Mouse (Mus musculus) embryonic facial prominence, embryonic 10.5 days (tissue): ENCODE measurements around the gene Tubg1. TPM values are rescaled to one million over a fixed set of nuclear protein-coding genes. Genes with fewer than 3 reads are reported as not detected.

Experiments
- DNase-seq: peaks from one replicate; pipeline ENCODE4 v3.0.0-alpha.2; 2017; ENCODE audit warnings: low spot score
- H3K27ac ChIP-seq: fragments of 300-500 bp; sonication (generic); replicated peaks from 2 replicates; pipeline ENCODE4 v1.5.1; 2016; ENCODE audit warnings: mild to moderate bottlenecking
- H3K27me3 ChIP-seq: fragments of 300-500 bp; sonication (generic); replicated peaks from 2 replicates; pipeline ENCODE4 v1.6.1; 2016; ENCODE audit warnings: low read depth, mild to moderate bottlenecking; ENCODE audit not compliant: poor library complexity, severe bottlenecking
- H3K36me3 ChIP-seq: fragments of 300-500 bp; sonication (generic); replicated peaks from 2 replicates; pipeline ENCODE4 v1.6.1; 2016; ENCODE audit warnings: mild to moderate bottlenecking, moderate library complexity
- H3K4me1 ChIP-seq: fragments of 300-500 bp; sonication (generic); 2 replicates; pipeline ENCODE4 v1.6.1; 2016
- H3K4me3 ChIP-seq: fragments of 300-500 bp; sonication (generic); 2 replicates; pipeline ENCODE4 v1.5.1; 2016; ENCODE audit warnings: mild to moderate bottlenecking, moderate library complexity
- H3K9me3 ChIP-seq: fragments of 300-500 bp; sonication (generic); 2 replicates; pipeline ENCODE4 v1.6.1; 2016; ENCODE audit warnings: mild to moderate bottlenecking
- WGBS: fragments of 180-500 bp; shearing (Covaris S2); methylation state at CpG from one replicate; pipeline ENCODE4 v1.1.7; 2016; 5-methylcytosine and 5-hydroxymethylcytosine counted together
- polyA plus RNA-seq: library from polyadenylated mRNA; unstranded; fragments of >200 nt; fragmentation: Nextera tagmentation; extraction: Ambion mirVana; gene quantifications from 2 replicates; pipeline ENCODE4 v1.2.1, GENCODE M21; 2016

Gene Tubg1
- polyA plus RNA-seq, 1 experiment from 2014 or later, result 135 TPM

DNA sequence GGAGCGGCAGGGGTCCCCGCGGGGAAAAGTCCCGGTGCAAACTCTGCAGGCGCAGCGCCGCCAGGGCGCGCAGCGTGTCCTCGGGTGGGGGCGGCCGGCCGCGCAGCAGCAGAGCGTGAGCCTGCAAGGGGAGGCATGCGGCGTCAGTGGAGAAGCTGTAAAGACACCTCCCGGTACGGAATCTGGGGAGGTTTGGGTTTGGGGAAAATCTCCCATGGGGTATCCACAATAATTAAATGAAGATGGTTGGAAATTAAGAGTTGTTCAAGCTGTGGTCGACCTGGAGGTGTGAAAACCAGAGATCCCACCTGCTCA is 44.6 kb downstream of the Tubg1 start:
- 2% methylated on average over 21 of the region's 21 CpGs for WGBS
- H3K36me3 ChIP-seq, result peaks cover 23% of the 10 kb centered on the region

DNA sequence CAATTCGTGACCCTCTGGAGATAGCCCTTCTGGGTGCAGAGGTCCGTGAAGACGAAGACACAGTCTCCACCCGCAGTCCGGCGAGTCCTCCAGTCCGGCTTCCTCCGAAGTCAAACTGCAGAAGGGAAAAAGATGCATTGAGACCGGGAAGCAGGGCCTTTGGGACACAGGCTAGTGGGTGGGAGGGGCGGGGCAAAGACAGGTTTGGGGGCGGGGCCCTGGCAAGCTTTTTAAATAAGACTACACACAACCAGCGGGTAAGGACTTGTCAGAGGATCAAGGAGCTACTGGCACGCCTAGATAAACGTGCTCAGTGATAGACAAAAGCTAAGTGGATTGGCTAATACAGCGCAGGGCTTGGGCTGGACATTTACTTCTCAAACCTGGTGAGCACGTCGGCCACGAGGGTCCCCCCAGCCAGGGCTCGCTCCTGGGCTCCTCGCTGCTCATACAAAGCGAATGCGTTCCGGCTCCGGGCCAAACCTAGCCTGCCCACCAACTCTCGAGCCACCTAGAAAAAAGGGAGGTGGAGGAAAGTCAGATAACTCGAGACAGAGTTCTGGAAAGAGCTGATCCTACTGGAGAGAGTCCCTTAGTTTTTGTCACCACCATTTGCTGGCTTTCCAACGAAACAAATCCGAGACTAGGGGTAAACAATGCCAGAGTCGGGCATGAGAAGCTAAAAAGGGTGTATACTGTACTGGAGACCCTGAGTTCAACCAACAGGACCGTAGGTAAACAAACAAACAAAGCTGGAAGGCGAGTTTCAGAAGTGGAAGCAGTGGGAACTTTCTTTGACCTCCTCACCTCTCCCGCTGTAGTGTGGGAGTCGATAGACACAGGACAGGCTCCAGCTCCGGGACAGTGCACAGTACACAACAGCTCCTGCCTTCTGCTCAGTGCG is 45.2 kb downstream of the Tubg1 start:
- Histone ChIP-seq H3K9me3 (no peaks in the 10 kb centered on the region), H3K4me3 (peak overlapping the region; percentile 54), H3K27ac (no peak overlapping the region), H3K4me1 (peaks cover 50% of the 10 kb centered on the region), H3K36me3 (peaks cover 23% of the 10 kb centered on the region), H3K27me3 (peaks cover 98% of the 10 kb centered on the region)
- DNase-seq, result peak; percentile 60
- 5% methylated on average over 35 of the region's 35 CpGs for WGBS

More for the DNA sequence above, 44.6 kb downstream of the Tubg1 start:
- peaks cover 44% of the 10 kb centered on the region for H3K4me1 ChIP-seq
- peak; percentile 46 for DNase-seq
- peak overlapping the region; percentile 54 for H3K4me3 ChIP-seq
- no peaks in the 10 kb centered on the region for H3K9me3 ChIP-seq
- no peak overlapping the region; the same call in 1 of the 2 replicates for H3K27ac ChIP-seq
- H3K27me3 ChIP-seq, result peaks cover 92% of the 10 kb centered on the region

DNA sequence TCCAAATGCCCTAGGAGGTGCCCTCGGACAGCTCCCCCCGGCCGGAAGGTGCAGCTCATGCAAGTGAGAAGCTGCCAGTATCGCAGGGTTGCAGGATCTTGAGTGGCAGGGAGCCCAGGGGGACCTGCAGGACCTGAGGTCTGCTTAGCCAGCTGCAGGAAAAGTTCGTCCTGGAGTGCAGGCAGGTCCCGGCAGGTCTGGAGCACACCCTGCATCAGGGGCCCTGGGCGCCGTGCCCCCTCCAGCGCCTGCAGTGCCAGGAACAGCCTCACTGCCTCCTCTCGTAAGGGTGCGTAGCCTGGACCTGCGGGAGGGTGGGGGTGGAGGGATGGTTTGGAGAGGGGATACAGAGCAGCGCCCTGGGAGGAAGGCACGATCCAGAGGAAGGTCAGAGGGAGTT is 46.6 kb downstream of the Tubg1 start:
- no peak for DNase-seq
- H3K4me3 ChIP-seq, result 0 out of 2 replicates have a peak overlapping the region, but pooled peaks have one; percentile 25
- no peaks in the 10 kb centered on the region for H3K9me3 ChIP-seq
- H3K27me3 ChIP-seq, result peaks cover 99% of the 10 kb centered on the region
- H3K27ac ChIP-seq, result no peak overlapping the region
- 33% methylated on average over 14 of the region's 14 CpGs for WGBS
- H3K36me3 ChIP-seq, result peaks cover 23% of the 10 kb centered on the region
- peaks cover 64% of the 10 kb centered on the region for H3K4me1 ChIP-seq

DNA sequence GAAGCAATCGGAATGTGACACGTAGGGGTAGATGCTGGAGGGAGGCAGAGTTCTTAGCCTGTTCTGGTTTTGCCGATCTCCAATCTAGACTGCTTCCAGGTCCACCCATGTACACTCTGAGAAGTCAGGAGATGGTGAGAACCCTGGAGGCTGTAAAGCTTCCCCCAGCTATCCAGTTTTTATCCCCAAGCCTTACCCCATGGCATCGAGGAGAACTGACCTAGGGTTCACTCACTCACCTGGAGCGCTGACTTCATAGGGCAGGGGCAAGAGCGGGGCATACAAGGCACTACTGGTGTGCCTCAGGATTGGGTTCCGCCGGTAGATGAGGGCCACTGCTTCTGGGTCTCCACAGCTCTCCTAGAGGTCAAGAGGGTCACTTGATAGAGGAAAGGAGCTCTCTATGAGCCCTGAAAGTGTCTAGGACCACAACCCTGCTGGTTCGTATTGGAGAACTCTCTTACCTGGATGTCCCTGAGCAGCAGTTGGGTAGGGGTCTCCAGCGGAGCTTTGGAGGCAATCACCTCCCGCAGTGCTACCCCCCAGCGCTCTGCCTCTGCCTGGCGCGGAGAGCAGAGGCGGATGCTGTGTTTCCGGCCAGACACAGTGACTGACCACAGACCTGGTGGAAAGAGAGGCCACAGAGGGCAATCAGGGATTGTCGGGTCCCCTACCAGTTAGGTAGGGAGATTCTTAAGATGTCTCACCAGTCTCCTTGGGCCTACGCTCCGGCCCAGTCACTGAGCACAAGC is 47.6 kb downstream of the Tubg1 start:
- no peak for DNase-seq
- Histone ChIP-seq H3K27me3 (peaks cover 88% of the 10 kb centered on the region), H3K36me3 (peaks cover 23% of the 10 kb centered on the region), H3K27ac (no peak overlapping the region), H3K4me3 (peak overlapping the region; percentile 8; the same call in 1 of the 2 replicates), H3K4me1 (peaks cover 75% of the 10 kb centered on the region), H3K9me3 (no peaks in the 10 kb centered on the region)
- WGBS, result 41% methylated on average over 19 of the region's 19 CpGs

DNA sequence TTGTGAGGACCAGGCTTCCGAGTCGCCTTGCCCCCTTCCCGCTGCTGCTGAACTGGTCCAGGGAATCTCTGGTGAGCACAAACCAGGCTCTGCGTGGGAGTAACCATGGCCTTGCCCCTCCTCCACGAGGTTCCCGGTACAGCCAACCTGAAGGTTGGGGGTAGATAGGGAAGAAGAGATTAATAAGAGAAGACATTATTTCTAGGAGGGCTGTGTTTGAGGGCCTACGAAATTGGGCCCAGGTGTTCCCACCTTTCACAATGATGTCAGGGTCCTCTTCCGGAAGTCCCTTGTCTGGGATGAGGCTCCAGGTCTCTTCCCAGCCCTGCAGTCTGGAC is 48.2 kb downstream of the Tubg1 start:
- Histone ChIP-seq H3K4me3 (0 out of 2 replicates have a peak overlapping the region, but pooled peaks have one; percentile 8), H3K36me3 (peaks cover 23% of the 10 kb centered on the region), H3K9me3 (no peaks in the 10 kb centered on the region), H3K27ac (no peak overlapping the region), H3K4me1 (peaks cover 74% of the 10 kb centered on the region), H3K27me3 (peaks cover 85% of the 10 kb centered on the region)
- 38% methylated on average over 8 of the region's 8 CpGs for WGBS
- no peak for DNase-seq

DNA sequence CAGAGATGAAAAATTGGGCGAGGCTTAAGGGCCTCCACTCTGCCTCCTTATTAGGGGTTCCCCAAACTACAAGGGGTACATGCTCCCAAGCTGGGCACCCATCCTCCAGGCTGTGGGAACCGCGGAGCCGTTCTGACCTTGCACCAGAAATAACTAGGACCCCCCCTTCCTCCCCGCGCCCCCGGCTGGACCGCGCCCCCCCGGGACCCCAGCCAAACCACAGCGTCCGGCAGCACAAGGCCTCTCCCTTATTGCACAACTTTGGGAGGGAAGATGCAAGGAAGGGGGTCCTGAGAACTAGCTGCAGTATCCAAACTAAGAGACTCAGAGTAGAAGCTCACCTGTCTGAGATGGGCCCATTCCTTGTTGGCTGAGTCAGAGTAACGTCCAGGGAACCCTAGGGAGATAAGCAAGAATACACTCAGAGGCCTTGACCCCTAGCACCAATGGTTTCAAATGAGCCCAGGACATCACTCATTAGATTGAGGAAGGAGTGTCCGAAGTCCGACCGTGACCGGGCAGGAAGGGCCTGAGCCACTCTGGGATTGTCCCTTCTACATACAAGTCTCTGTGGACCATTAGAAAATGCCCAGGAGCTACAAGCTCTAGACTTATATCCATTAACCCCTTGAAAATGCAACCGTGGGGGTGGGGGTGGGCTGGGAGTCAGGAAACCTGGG is 48.7 kb downstream of the Tubg1 start:
- Histone ChIP-seq H3K9me3 (no peaks in the 10 kb centered on the region), H3K4me3 (no peak overlapping the region), H3K36me3 (peaks cover 20% of the 10 kb centered on the region), H3K27ac (no peak overlapping the region), H3K4me1 (peaks cover 74% of the 10 kb centered on the region), H3K27me3 (peaks cover 85% of the 10 kb centered on the region)
- 57% methylated on average over 18 of the region's 18 CpGs for WGBS
- no peak for DNase-seq

DNA sequence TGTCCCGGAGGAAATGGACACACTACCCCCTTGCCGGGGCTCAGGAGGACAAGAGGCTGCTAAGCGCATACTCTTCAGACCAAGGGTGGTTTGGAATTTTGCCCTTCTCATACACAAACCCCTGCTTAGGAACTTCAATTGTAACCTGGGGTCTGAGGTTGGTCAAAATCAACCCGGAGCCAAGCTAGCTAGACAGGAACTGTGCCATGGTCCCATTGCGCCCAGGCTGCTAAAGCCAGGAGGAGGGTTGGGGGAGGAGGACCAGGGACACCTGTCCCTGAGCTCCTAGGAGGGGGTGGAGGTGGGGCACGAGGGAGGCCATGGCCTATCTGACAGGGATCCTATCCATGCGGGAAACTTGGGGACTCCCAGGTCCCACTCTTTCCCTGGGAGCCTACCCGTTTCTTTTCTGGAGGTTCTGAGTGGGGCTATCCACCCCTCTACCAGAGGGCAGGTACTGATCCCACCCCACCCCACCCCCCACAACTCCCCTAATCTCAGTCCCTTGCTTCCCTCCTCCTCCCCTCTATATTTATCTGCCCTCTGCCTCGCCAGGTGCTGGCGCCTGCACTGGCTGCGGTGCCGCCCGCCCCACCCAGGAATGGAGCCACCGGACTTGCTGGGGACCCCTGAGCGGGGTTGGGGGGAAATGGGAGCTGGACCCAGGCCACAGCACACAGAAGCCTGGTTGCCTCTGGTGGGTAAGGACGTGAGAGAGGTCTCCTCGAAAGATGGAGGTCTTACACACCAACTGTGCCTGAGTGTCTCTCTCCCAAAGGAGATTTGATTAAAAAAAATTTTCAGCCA is 49.8 kb downstream of the Tubg1 start:
- peaks cover 74% of the 10 kb centered on the region for H3K4me1 ChIP-seq
- WGBS, result 9% methylated on average over 17 of the region's 17 CpGs
- no peaks in the 10 kb centered on the region for H3K9me3 ChIP-seq

DNA sequence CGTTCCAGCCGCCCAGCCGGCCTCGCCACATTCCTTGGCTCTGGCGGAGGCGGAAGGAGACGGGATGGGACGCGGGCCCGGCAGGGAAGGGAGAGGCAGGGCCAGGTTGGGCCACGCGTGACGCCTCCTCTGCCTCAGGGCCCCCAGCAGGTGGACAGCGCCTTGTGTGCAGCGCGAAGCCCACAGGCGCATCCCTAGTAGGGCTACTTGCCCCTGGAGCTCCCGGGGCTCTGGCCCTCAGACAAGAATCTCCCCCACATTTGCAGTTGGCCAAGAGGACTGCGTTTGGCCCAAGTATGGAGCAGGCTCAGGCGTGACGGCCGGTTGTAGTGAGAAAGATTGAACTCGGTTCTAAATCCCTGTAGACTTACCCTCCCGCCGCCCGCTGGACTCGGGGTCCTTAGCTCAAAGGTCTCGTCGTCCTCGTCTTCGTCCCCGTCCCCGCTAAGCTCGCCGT is 50.6 kb downstream of the Tubg1 start, which contains the start of gene Cntnap1:
TSS of gene Cntnap1 (plus strand) at position 170 of the 457 bp plus-strand sequence.
- Histone ChIP-seq H3K9me3 (no peaks in the 10 kb centered on the region), H3K36me3 (peaks cover 13% of the 10 kb centered on the region), H3K27ac (peak within 1 kb of the TSS; percentile 70), H3K4me1 (peaks cover 76% of the 10 kb centered on the region), H3K27me3 (peaks cover 85% of the 10 kb centered on the region), H3K4me3 (peak within 1 kb of the TSS; percentile 68)
- under 1% methylated on average over 35 of the region's 35 CpGs for WGBS
- peak; percentile 55 for DNase-seq

More for the DNA sequence above, 49.8 kb downstream of the Tubg1 start:
- no peak for DNase-seq
- peak overlapping the region; percentile 68 for H3K4me3 ChIP-seq
- peaks cover 13% of the 10 kb centered on the region for H3K36me3 ChIP-seq
- H3K27ac ChIP-seq, result no peak overlapping the region
- peaks cover 85% of the 10 kb centered on the region for H3K27me3 ChIP-seq

DNA sequence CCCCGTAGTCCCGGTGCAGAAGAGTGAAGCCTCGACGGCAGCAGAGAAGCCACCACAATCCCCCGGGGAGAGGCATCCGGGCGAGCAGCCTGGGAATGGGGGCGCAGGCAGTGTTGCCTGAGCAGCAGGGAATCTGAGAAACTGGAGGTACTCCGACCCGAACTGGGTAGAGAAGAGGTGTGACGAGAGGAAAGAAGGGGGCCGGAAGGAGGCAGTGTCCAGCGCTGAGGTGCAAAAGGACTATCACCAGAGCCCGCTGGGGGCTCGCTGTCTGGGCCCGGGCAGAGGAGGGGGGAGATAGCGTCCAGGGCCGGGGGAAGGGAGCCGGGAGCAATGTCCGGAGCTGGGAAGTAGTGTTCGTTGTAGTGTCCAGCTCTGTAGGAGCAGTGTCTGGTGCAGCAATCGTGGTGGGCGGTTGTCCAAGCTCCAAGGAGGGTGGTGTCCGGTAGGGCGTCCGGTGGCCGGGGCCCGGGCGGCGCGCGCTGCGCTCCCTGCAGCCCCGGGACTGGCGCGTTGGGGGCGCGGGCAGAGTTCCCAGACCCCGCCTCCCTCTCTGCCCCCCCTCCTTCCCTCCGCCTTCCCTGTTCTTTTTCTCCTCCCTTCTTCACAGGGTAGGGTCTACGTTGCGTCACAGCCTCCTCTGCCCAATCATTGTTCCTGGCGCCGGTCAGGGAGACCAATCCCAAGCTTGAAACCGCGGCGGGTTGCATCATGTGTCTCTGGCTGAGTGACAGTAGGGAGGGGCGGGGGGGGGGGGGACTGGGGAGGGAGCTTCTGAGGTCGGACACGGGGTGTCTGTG is 51.3 kb downstream of the Tubg1 start, which contains the start of gene Plekhh3:
TSS of gene Plekhh3 (minus strand) at position 541 of the 800 bp plus-strand sequence.
- under 1% methylated on average over 50 of the region's 50 CpGs for WGBS
- Histone ChIP-seq H3K27ac (peak within 1 kb of the TSS; percentile 70), H3K36me3 (peaks cover 13% of the 10 kb centered on the region), H3K9me3 (no peaks in the 10 kb centered on the region), H3K27me3 (peaks cover 85% of the 10 kb centered on the region), H3K4me3 (peak within 1 kb of the TSS; percentile 68), H3K4me1 (peaks cover 81% of the 10 kb centered on the region)
- DNase-seq, result peak; percentile 98

DNA sequence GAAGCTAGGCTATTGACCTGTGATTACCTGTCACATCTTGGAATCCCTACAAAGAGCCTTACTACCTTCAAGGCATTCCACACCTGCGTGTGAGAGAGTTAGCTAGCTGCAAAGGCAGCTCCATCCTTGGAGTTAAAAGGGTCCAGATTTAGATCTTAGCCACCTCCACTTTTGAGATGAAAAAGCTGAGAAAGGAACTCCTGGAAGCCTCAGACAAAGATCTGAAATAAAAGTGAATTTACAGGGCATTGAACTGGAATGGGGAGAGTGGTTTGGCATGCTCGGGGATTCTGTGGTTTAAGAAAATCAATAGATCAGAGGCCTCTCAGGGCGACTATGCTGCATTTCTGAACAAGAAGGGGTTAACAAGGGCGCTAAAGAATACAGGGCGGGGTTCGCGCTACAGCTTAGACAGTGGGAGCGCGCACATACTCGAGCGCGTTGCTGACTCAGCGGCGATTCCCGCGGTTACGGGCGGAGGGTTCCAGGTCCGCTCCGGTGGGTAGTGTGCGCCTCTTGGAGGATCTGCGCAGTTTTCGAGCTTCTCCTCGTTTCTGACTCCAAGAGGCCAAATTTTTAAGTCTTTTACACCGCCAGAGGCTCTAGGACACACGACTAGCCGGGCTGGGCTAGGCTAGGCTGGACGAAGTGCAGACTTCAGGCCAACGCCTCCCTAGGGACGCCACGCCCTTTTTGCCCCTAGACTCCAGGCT is 52.1 kb downstream of the Tubg1 start:
- Histone ChIP-seq H3K27me3 (peaks cover 85% of the 10 kb centered on the region), H3K4me3 (peak overlapping the region; percentile 68), H3K27ac (peak overlapping the region; percentile 58), H3K9me3 (no peaks in the 10 kb centered on the region), H3K4me1 (peaks cover 83% of the 10 kb centered on the region), H3K36me3 (peaks cover 9% of the 10 kb centered on the region)
- under 1% methylated on average over 31 of the region's 31 CpGs for WGBS
- peak; percentile 83 for DNase-seq
